Mouse (Mus musculus) hindbrain, embryonic 15.5 days (tissue): ENCODE data around the gene Cdc73. TPM values are rescaled to one million over a fixed set of nuclear protein-coding genes. Genes with fewer than 3 reads are reported as not detected.

Experiments used
- ATAC-seq: fragments of 200-750 bp; cut with Nextera tagmentation; 2 replicates; pipeline ENCODE4 v1.8.0; 2017; ENCODE audit warnings: low read depth, moderate number of reproducible peaks, moderate TSS enrichment; ENCODE audit not compliant: low FRiP score
- H3K27ac ChIP-seq: fragments of 300-500 bp; sonication (generic); replicated peaks from 2 replicates; pipeline ENCODE4 v1.5.1; 2015; ENCODE audit warnings: mild to moderate bottlenecking, inconsistent platforms
- H3K27me3 ChIP-seq: fragments of 300-500 bp; sonication (generic); 2 replicates; pipeline ENCODE4 v1.6.1; 2015; ENCODE audit warnings: control low read depth, inconsistent platforms
- H3K36me3 ChIP-seq: fragments of 300-500 bp; sonication (generic); 2 replicates; pipeline ENCODE4 v1.6.1; 2015; ENCODE audit warnings: control low read depth, inconsistent platforms
- H3K4me1 ChIP-seq: fragments of 300-500 bp; sonication (generic); replicated peaks from 2 replicates; pipeline ENCODE4 v1.6.1; 2015; ENCODE audit warnings: control low read depth, inconsistent platforms
- H3K4me2 ChIP-seq: fragments of 300-500 bp; sonication (generic); 2 replicates; pipeline ENCODE4 v1.6.1; 2015; ENCODE audit warnings: moderate library complexity, mild to moderate bottlenecking, inconsistent platforms
- H3K4me3 ChIP-seq: fragments of 300-500 bp; sonication (generic); 2 replicates; pipeline ENCODE4 v1.5.1; 2015; ENCODE audit warnings: mild to moderate bottlenecking, inconsistent platforms
- H3K9ac ChIP-seq: fragments of 300-500 bp; sonication (generic); 2 replicates; pipeline ENCODE4 v1.6.1; 2015; ENCODE audit warnings: inconsistent platforms
- H3K9me3 ChIP-seq: fragments of 300-500 bp; sonication (generic); 2 replicates; pipeline ENCODE4 v1.6.1; 2016; ENCODE audit warnings: control low read depth, inconsistent platforms
- WGBS: fragments of 180-500 bp; shearing (Covaris S2); methylation state at CpG from one replicate; pipeline ENCODE4 v1.1.7; 2015; 5-methylcytosine and 5-hydroxymethylcytosine counted together
- polyA plus RNA-seq: library from polyadenylated mRNA; unstranded; fragments of >200 nt; fragmentation: Nextera tagmentation; extraction: Ambion mirVana; gene quantifications from 2 replicates; pipeline ENCODE4 v1.2.1, GENCODE M21; 2015

The Cdc73 gene
- polyA plus RNA-seq, 1 experiment from 2014 or later = 18.5 TPM

DNA sequence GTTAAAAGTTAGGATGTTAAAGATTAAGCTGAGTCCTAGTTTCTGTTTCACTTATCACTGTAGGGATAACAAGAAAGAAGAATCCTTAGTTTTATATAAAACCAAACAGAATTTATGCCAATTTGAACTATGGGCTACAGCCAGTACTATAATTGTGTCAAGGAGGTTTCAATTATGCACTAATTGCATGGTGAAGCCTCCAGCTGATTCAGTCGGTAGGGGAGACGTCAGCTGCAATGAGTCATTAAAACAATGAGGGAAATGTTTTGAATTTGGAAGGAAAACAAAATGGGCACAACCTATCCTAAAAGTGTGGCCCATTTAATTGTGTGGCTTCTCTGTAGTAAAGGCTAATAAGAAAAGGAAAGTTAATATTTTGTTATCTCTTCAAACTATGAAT lies 82.9 kb downstream of the Cdc73 start:
- no peak overlapping the region for H3K9ac ChIP-seq
- no peaks in the 10 kb centered on the region for H3K27me3 ChIP-seq
- 15% methylated on average over 2 of the region's 2 CpGs for WGBS
- peaks cover 9% of the 10 kb centered on the region; the same call in 1 of the 2 replicates for H3K36me3 ChIP-seq
- no peaks in the 10 kb centered on the region for H3K4me1 ChIP-seq
- no peaks in the 10 kb centered on the region for H3K9me3 ChIP-seq
- H3K4me2 ChIP-seq = no peak overlapping the region
- no peak overlapping the region for H3K27ac ChIP-seq
- H3K4me3 ChIP-seq = no peak overlapping the region
- ATAC-seq = no peak

GRCm38 (mm10) chr1:143612901-143613300 lies 89.8 kb downstream of the Cdc73 start:
- Histone ChIP-seq H3K36me3 (peaks cover 14% of the 10 kb centered on the region), H3K27ac (no peak overlapping the region), H3K9me3 (no peaks in the 10 kb centered on the region), H3K4me1 (no peaks in the 10 kb centered on the region), H3K4me3 (no peak overlapping the region), H3K4me2 (no peak overlapping the region), H3K27me3 (no peaks in the 10 kb centered on the region), H3K9ac (no peak overlapping the region)
- 91% methylated on average over 2 of the region's 2 CpGs for WGBS
- no peak for ATAC-seq

DNA sequence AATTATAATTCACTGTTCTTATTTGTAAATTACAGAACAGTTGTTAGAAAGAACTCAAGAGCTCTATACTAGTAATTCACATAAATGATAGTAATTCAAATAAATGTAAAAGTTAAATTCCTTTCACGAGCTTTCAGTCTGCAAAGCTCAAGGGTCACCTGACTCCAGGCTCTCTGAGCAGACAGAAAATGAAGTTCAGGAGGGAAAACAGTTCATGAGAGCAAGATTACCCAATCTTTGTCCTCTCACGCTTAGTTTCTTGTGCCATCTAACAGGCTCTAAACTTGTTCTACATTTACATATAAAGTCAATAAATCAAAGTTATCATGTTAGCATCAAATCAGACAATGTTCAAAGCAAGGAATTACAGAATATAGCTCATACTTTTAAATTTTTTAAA lies 93.8 kb downstream of the Cdc73 start:
- WGBS = 82% methylated on average over 2 of the region's 2 CpGs

DNA sequence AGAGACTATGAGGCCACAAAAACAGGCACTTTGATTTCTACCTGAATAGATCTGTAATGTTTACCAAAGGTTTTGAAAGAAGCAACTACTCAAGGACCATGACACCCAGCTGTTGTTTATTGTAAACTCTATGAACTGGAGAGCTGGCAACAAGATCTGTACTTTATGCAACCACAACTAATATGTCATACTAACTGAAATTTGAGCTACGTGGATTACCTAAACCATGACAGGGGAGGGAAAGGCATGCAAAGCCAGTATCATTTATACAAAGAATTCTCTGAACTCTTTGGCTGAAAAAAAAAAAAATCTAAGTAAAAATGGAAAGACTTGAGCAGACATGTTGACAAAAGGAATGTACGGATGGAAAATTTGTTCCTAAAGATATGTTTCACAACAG lies 105.8 kb downstream of the Cdc73 start:
- WGBS = 94% methylated on average over 2 of the region's 2 CpGs
- ATAC-seq = no peak

More for the DNA sequence above, 93.8 kb downstream of the Cdc73 start:
- ATAC-seq = no peak
- Histone ChIP-seq H3K9me3 (no peaks in the 10 kb centered on the region), H3K27ac (no peak overlapping the region), H3K4me1 (no peaks in the 10 kb centered on the region), H3K9ac (no peak overlapping the region), H3K27me3 (no peaks in the 10 kb centered on the region), H3K4me2 (no peak overlapping the region), H3K36me3 (peaks cover 6% of the 10 kb centered on the region; the same call in 1 of the 2 replicates), H3K4me3 (no peak overlapping the region)

GRCm38 (mm10) chr1:143576824-143577543 lies 125.7 kb downstream of the Cdc73 start:
- ATAC-seq = no peak
- Histone ChIP-seq H3K27me3 (no peaks in the 10 kb centered on the region), H3K4me2 (no peak overlapping the region), H3K9ac (no peak overlapping the region), H3K27ac (no peak overlapping the region), H3K4me3 (no peak overlapping the region), H3K4me1 (no peaks in the 10 kb centered on the region), H3K36me3 (no peaks in the 10 kb centered on the region), H3K9me3 (no peaks in the 10 kb centered on the region)
- WGBS = 84% methylated on average over 10 of the region's 10 CpGs

More for the DNA sequence above, 105.8 kb downstream of the Cdc73 start:
- Histone ChIP-seq H3K4me3 (no peak overlapping the region), H3K9ac (no peak overlapping the region), H3K4me2 (no peak overlapping the region), H3K4me1 (no peaks in the 10 kb centered on the region), H3K27ac (no peak overlapping the region), H3K9me3 (no peaks in the 10 kb centered on the region), H3K36me3 (no peaks in the 10 kb centered on the region), H3K27me3 (no peaks in the 10 kb centered on the region)

DNA sequence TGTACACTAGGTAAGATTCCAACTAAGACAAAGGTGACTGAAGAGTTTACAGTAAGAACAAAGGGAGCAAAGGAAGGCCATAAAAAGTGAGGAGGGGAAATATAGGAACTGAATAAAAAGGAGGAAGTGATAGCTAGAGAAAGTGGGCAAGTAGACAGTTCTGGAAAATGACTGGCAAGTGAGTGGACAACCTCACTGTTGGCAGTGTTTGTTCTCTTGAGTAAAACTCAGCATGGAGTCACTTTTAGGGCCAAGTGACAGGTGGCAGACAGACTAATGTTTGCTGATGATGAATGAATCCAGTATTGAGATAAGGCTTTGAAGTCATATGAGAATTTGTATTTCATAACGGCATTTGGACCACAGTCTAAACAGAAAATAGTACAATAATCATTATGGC lies 144.5 kb downstream of the Cdc73 start:
- Histone ChIP-seq H3K27ac (no peak overlapping the region), H3K9ac (no peak overlapping the region), H3K4me2 (no peak overlapping the region), H3K9me3 (no peaks in the 10 kb centered on the region), H3K4me3 (no peak overlapping the region), H3K4me1 (no peaks in the 10 kb centered on the region), H3K36me3 (no peaks in the 10 kb centered on the region), H3K27me3 (no peaks in the 10 kb centered on the region)
- 78% methylated on average over 1 of the region's 1 CpGs for WGBS
- no peak for ATAC-seq

DNA sequence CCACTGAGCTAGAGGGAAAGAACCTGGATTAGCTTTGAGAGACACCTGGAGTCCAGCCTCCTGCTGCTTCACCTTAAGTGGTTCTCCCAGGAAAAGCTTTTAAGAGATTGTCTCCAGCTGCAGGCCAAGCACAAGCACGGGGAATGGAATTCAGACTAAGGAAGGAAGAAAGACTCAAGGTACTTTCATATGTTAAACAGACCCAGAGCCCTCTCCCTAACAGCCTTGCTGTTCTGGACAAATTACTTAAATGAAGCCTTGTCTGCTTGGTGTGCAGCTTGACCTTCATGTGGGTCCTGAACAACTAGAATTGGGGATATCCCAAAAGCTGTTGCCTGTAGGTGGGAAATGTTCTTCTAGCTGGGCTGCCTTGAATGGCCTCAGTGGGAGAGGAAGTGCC lies 147.2 kb downstream of the Cdc73 start:
- no peaks in the 10 kb centered on the region for H3K4me1 ChIP-seq
- no peak overlapping the region for H3K4me3 ChIP-seq
- no peak for ATAC-seq
- 9% methylated on average over 1 of the region's 1 CpGs for WGBS
- H3K9ac ChIP-seq = no peak overlapping the region
- H3K4me2 ChIP-seq = no peak overlapping the region
- no peaks in the 10 kb centered on the region for H3K27me3 ChIP-seq
- no peak overlapping the region for H3K27ac ChIP-seq
- H3K36me3 ChIP-seq = no peaks in the 10 kb centered on the region
- H3K9me3 ChIP-seq = no peaks in the 10 kb centered on the region

DNA sequence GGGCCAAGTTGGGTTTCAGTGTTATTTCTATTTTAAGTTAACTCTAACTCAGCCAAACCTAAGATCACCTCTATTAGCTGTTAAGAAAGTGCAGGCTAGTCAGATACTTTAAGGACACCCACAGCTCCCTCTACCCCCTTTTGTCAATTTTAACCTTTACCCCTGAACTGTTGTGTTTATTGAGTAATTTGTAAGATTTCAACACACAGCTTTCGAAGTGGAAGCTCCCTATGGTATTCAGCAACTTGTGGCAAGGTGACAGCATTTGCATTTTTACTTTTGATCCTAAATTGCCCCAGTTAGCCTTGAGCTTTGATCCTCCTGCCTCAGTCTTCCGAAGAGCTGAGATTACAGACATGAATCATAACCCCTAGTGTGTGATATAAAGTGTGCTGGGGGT lies 148.1 kb downstream of the Cdc73 start:
- H3K9ac ChIP-seq = no peak overlapping the region
- H3K4me3 ChIP-seq = no peak overlapping the region
- no peak overlapping the region for H3K27ac ChIP-seq
- no peak for ATAC-seq
- H3K36me3 ChIP-seq = no peaks in the 10 kb centered on the region
- no peaks in the 10 kb centered on the region for H3K9me3 ChIP-seq
- H3K4me1 ChIP-seq = no peaks in the 10 kb centered on the region
- H3K4me2 ChIP-seq = no peak overlapping the region
- WGBS = 60% methylated on average over 2 of the region's 2 CpGs
- H3K27me3 ChIP-seq = no peaks in the 10 kb centered on the region

Other genes with a start within 250 kb of the Cdc73 start
- gene B3galt2, start 62.2 kb downstream of the Cdc73 start, polyA plus RNA-seq = 6.5 and 6.9 TPM in 2 replicates
- gene Glrx2, start 13.4 kb upstream of the Cdc73 start, polyA plus RNA-seq = 118 and 125 TPM in 2 replicates
- 29.0 and 29.3 TPM in 2 replicates for gene Trove2, start 74.2 kb upstream of the Cdc73 start, polyA plus RNA-seq
- gene Uchl5, start 74.4 kb upstream of the Cdc73 start, polyA plus RNA-seq = 67.6 and 69.0 TPM in 2 replicates